Mouse (Mus musculus) heart, embryonic 10.5 days (tissue): ENCODE data around the gene A630089N07Rik. TPM values are rescaled to one million over a fixed set of nuclear protein-coding genes. Genes with fewer than 3 reads are reported as not detected.

ENCODE experiments used
- DNase-seq: peaks from one replicate; pipeline ENCODE4 v3.0.0-alpha.2; 2017; ENCODE audit warnings: low spot score
- H3K27ac ChIP-seq: fragments of 300-500 bp; sonication (generic); 2 replicates; pipeline ENCODE4 v1.5.1; 2016; ENCODE audit warnings: mild to moderate bottlenecking
- H3K27me3 ChIP-seq: fragments of 300-500 bp; sonication (generic); 2 replicates; pipeline ENCODE4 v1.6.1; 2016; ENCODE audit warnings: mild to moderate bottlenecking; ENCODE audit not compliant: poor library complexity, insufficient read depth, severe bottlenecking
- H3K36me3 ChIP-seq: fragments of 300-500 bp; sonication (generic); 2 replicates; pipeline ENCODE4 v1.6.1; 2016; ENCODE audit warnings: mild to moderate bottlenecking, moderate library complexity
- H3K4me1 ChIP-seq: fragments of 300-500 bp; sonication (generic); 2 replicates; pipeline ENCODE4 v1.6.1; 2016; ENCODE audit warnings: mild to moderate bottlenecking
- H3K4me3 ChIP-seq: fragments of 300-500 bp; sonication (generic); 2 replicates; pipeline ENCODE4 v1.5.1; 2016; ENCODE audit warnings: mild to moderate bottlenecking, moderate library complexity
- H3K9me3 ChIP-seq: fragments of 300-500 bp; sonication (generic); 2 replicates; pipeline ENCODE4 v1.6.1; 2016; ENCODE audit warnings: mild to moderate bottlenecking, moderate library complexity
- WGBS: fragments of 180-500 bp; shearing (Covaris S2); methylation state at CpG from one replicate; pipeline ENCODE4 v1.1.7; 2016; 5-methylcytosine and 5-hydroxymethylcytosine counted together
- polyA plus RNA-seq: library from polyadenylated mRNA; unstranded; fragments of >200 nt; fragmentation: Nextera tagmentation; extraction: Ambion mirVana; gene quantifications from 2 replicates; pipeline ENCODE4 v1.2.1, GENCODE M21; 2016

The A630089N07Rik gene
- polyA plus RNA-seq, 1 experiment from 2014 or later = 25.5 TPM

DNA sequence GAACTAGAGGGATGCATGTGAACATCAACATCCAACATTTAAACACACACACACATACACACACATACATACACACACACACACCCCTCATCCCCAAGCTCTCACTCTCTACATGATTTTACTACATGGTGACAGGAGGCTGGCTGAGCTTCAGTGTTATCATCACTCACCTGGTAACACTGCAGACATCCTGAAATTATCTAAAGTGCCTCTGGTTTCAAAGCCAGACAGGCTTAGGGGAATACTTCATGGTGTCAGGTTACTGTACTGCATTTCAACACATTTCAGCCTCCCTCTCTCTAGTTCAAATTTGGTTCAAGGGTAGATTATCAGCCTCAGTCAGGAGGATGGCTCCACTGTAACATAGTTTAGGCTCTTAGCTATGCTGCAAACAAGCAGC is 124.6 kb downstream of the A630089N07Rik start:
- Histone ChIP-seq H3K4me1 (peaks cover 49% of the 10 kb centered on the region), H3K27ac (no peak overlapping the region), H3K4me3 (no peak overlapping the region), H3K27me3 (no peaks in the 10 kb centered on the region), H3K9me3 (no peaks in the 10 kb centered on the region), H3K36me3 (peaks cover 16% of the 10 kb centered on the region)
- peak; percentile 85 for DNase-seq

DNA sequence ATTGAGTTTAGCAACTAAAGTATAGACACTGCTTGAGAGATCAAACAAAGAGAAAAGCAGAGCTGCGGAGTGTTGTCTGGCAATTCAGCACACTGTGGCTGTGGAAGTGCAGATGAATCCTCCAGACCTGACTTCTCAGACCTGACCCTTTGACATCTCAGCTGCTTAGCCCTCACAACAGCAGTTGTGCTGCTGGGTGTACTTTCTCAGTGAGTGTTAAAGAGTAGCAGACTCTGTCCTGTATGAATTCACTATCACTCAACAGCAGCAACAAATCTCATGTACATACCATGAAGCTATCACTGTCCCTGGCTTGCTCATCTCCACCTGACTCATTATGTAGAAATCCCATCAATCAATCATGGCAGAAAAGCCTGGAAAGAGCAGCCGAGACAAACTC is 126.2 kb downstream of the A630089N07Rik start:
- peaks cover 32% of the 10 kb centered on the region for H3K36me3 ChIP-seq
- 81% methylated on average over 2 of the region's 2 CpGs for whole genome bisulfite sequencing
- peaks cover 47% of the 10 kb centered on the region for H3K4me1 ChIP-seq

DNA sequence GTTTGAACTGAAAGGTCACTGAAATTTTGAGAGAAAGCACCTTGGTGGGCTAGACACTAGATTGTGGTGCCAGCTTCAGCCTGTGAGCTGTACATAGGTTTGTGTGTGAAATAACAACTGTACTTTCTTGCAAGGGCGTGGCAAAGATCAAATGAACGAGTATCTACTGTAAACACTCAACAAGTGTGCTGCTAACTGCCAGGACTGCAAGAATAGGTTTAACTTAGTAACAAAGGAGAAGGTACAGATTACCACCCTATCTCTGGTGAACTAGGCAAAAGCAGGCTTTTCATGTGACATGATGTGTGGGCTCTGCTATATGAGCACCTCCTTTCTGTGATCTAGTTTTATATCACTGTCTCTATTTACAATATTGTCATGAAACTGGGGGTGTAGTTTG is 128.9 kb downstream of the A630089N07Rik start:
- no peak overlapping the region for H3K27ac ChIP-seq

More for the DNA sequence above, 126.2 kb downstream of the A630089N07Rik start:
- no peak overlapping the region for H3K27ac ChIP-seq
- no peaks in the 10 kb centered on the region for H3K9me3 ChIP-seq
- DNase-seq = peak; percentile 56
- no peak overlapping the region for H3K4me3 ChIP-seq
- H3K27me3 ChIP-seq = no peaks in the 10 kb centered on the region

DNA sequence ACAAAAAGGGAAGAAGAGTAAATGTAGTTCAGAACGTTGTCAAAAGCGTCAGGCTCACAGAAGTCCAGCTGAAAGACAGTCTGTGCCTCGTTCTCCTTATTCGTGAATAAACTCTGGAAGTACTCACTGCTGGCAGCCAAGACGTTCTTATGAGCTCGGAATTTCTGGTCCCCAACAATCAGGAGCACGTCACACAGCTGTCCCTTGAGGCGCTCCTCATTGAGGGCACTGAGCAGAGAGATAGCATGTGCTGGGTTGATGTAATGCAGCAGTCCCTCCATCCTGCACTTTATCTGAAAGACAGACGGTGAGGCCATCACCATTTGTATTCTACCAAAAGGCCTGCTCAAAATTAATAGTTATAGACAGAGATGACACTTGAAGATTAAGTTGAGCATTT is 129.4 kb downstream of the A630089N07Rik start:
- H3K36me3 ChIP-seq = peaks cover 43% of the 10 kb centered on the region
- peaks cover 30% of the 10 kb centered on the region for H3K4me1 ChIP-seq
- H3K9me3 ChIP-seq = no peaks in the 10 kb centered on the region
- WGBS = 60% methylated on average over 9 of the region's 9 CpGs
- H3K27me3 ChIP-seq = no peaks in the 10 kb centered on the region
- H3K27ac ChIP-seq = no peak overlapping the region
- no peak overlapping the region for H3K4me3 ChIP-seq
- peak; percentile 55 for DNase-seq

More for the DNA sequence above, 128.9 kb downstream of the A630089N07Rik start:
- peaks cover 43% of the 10 kb centered on the region for H3K36me3 ChIP-seq
- H3K4me3 ChIP-seq = no peak overlapping the region
- DNase-seq = peak; percentile 54
- H3K9me3 ChIP-seq = no peaks in the 10 kb centered on the region
- 79% methylated on average over 2 of the region's 2 CpGs for WGBS
- H3K27me3 ChIP-seq = no peaks in the 10 kb centered on the region
- H3K4me1 ChIP-seq = peaks cover 34% of the 10 kb centered on the region

DNA sequence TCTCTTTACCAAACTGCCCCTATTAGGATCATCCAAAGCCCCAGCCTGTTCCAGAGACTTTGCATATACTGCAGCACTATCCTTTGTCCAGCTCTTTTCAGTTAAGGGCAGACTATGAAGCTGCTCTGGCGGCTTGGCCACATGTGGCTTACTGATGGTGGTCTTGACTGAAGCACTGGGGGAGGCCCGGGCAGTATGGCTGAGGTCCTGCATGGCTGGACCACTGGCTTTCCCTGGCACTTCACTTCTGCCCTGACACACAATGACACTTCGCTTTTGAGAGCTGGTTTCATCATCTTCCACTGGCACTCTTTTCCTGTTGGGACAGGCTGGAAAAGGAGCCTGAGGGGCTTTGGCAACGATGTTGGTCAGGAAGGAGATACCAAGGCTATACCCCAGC is 129.9 kb downstream of the A630089N07Rik start:
- Histone ChIP-seq H3K4me1 (peaks cover 28% of the 10 kb centered on the region), H3K27me3 (no peaks in the 10 kb centered on the region), H3K27ac (no peak overlapping the region), H3K4me3 (no peak overlapping the region), H3K9me3 (no peaks in the 10 kb centered on the region), H3K36me3 (peaks cover 43% of the 10 kb centered on the region)
- 88% methylated on average over 4 of the region's 4 CpGs for WGBS
- DNase-seq = peak; percentile 53

Other genes starting within 250 kb of the A630089N07Rik start
- 9.7 and 9.8 TPM in 2 replicates for gene Prdm15, start 230.6 kb downstream of the A630089N07Rik start, polyA plus RNA-seq
- 16.3 and 18.4 TPM in 2 replicates for gene C2cd2, start 119.9 kb downstream of the A630089N07Rik start, polyA plus RNA-seq
- 10.1 and 10.2 TPM in 2 replicates for gene Zbtb21, start 119.8 kb downstream of the A630089N07Rik start, polyA plus RNA-seq
- gene B230307C23Rik, start 85.1 kb downstream of the A630089N07Rik start, polyA plus RNA-seq = 15.3 and 20.1 TPM in 2 replicates